Mouse (Mus musculus) cerebellum, adult 2 months (tissue): ENCODE data around the gene Olfr1016.

Experiments
- CTCF ChIP-seq: fragments of 200-500 bp; IDR thresholded peaks from 2 replicates; pipeline ENCODE4 v1.5.1; 2011; ENCODE audit warnings: low read depth, mild to moderate bottlenecking, control low read depth, low read length, moderate library complexity, borderline replicate concordance; ENCODE audit not compliant: insufficient read depth
- POLR2A ChIP-seq: fragments of 200-500 bp; IDR thresholded peaks from 2 replicates; pipeline ENCODE4 v1.6.1; 2011; ENCODE audit warnings: low read length, control low read depth, borderline replicate concordance; ENCODE audit not compliant: insufficient read depth

- TF ChIP-seq CTCF (no peak), POLR2A (no peak)
Observed at GRCm38 (mm10) chr2:85802444-85802843, at the start of gene Olfr1016.
